Mouse (Mus musculus): ENCODE data around the gene Tmem179b.

DNA sequence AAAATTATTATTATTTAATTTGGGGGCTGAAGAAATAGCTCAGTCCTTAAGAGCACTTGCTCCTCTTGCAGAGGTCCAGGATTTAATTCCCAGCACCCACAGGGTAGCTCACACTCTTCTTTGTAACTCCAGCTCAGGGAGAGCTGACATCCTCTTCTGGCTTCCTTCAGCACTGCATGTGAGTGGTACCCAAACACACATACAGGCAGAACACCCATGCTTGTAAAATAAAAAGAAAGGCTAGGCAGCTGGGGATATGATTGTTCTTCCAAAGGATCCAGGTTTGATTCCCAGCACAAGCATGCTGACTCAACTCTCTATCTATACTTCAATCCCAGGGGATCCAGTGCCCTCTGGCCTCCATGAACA lies 24.7 kb upstream of the Tmem179b start:
- TF ChIP-seq POLR2A (IDR thresholded peaks at IDR 0.05; ENCODE audit: borderline replicate concordance, extremely low read depth, low read depth, low read length): no peak
- TF ChIP-seq CTCF (IDR thresholded peaks at IDR 0.05; ENCODE audit: insufficient read depth, low read length): no peak

All from lung, adult 2 months (tissue).